Mouse (Mus musculus) embryonic fibroblast, embryonic 13.5 days (primary cell): ENCODE results near the gene Gm17359. TPM values are rescaled to one million over a fixed set of nuclear protein-coding genes. Genes with fewer than 3 reads are reported as not detected.
A peak's percentile ranks its signal among the peaks of the same experiment; 100 is the strongest.

ENCODE experiments used
- H3K27ac ChIP-seq: 2 replicates; pipeline ENCODE4 v1.5.1; 2012; ENCODE audit warnings: low read length, control low read depth, inconsistent platforms; ENCODE audit not compliant: insufficient read depth
- H3K4me1 ChIP-seq: 2 replicates; pipeline ENCODE4 v1.6.1; 2011; ENCODE audit warnings: low read length; ENCODE audit not compliant: control insufficient read depth, insufficient read depth
- H3K4me3 ChIP-seq: 2 replicates; pipeline ENCODE4 v1.5.1; 2011; ENCODE audit warnings: mild to moderate bottlenecking, control low read depth, low read length; ENCODE audit not compliant: insufficient read depth
- CTCF ChIP-seq: IDR thresholded peaks from 2 replicates; pipeline ENCODE4 v1.5.1; 2011; ENCODE audit warnings: mild to moderate bottlenecking, control low read depth, low read length, moderate library complexity, borderline replicate concordance; ENCODE audit not compliant: insufficient read depth
- POLR2A ChIP-seq: IDR thresholded peaks from 2 replicates; pipeline ENCODE4 v1.6.1; 2011; ENCODE audit warnings: low read depth, mild to moderate bottlenecking, control low read depth, low read length, moderate library complexity
- polyA plus RNA-seq: library from polyadenylated mRNA; stranded (reverse); fragments of >200 nt; gene quantifications from 2 replicates; pipeline ENCODE4 v1.2.4, GENCODE M21; 2011; ENCODE audit warnings: low read depth; ENCODE audit not compliant: missing spikeins, insufficient read length

The Gm17359 gene
- polyA plus RNA-seq, 1 experiment = not detected

- H3K4me3 ChIP-seq = no peak overlapping the region
- TF ChIP-seq POLR2A = no peak
- no peak for TF ChIP-seq CTCF
Measured at GRCm38 (mm10) chr3:79342961-79343735, 6.7 kb downstream of the Gm17359 start.

DNA sequence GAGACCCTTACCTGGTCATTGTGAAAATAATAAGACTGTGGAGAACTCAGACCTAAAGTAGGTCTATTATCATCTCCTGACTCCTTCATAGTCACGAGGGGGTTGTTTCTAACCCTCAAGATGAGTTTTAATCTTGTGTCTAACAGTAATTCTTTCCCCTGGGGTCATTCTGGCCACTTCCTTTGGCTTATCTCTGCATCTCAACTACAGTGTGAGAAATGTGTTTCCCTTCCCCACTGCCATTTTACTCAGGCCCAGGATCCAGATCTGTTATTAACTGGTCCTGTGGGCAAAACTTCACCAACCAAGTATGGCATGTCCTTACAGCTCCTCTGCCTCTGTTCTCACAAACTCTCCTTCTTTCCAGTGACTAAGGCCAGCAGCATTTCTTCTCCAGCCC lies 12.8 kb downstream of the Gm17359 start:
- TF ChIP-seq CTCF (no peak), POLR2A (no peak)
- no peaks in the 10 kb centered on the region for H3K4me1 ChIP-seq
- no peak overlapping the region for H3K27ac ChIP-seq
- no peak overlapping the region for H3K4me3 ChIP-seq

More at GRCm38 (mm10) chr3:79342961-79343735, 6.7 kb downstream of the Gm17359 start:
- no peak overlapping the region for H3K27ac ChIP-seq
- no peaks in the 10 kb centered on the region for H3K4me1 ChIP-seq

DNA sequence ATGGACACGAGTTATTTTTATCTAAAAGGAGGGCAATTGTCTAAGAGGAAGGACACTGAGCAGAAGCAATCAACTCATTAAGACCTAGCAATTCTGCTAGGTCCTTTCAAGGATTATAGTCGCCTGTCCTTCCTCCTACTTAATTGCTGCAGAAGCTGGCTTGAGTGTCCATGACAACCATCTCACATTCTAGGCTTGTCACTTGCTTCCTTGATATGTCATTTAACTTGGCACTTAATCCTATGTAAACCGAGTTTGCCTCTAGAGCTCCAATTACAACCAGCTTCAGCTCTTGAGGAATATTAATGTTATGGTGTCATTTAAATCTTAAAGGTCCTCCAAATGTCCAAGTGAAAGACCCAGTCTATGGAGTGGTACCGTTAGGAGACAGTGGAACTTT lies 22.3 kb downstream of the Gm17359 start:
- 0 out of 2 replicates have a peak, but pooled peaks cover 11% of the 10 kb centered on the region for H3K4me1 ChIP-seq
- no peak overlapping the region for H3K27ac ChIP-seq
- TF ChIP-seq POLR2A (no peak), CTCF (no peak)
- no peak overlapping the region for H3K4me3 ChIP-seq

GRCm38 (mm10) chr3:79360317-79361101 lies 24.0 kb downstream of the Gm17359 start:
- H3K4me1 ChIP-seq = 0 out of 2 replicates have a peak, but pooled peaks cover 11% of the 10 kb centered on the region
- H3K27ac ChIP-seq = peak overlapping the region; percentile 25
- H3K4me3 ChIP-seq = no peak overlapping the region
- no peak for TF ChIP-seq POLR2A
- TF ChIP-seq CTCF = no peak

GRCm38 (mm10) chr3:79366098-79366497 lies 29.6 kb downstream of the Gm17359 start:
- Histone ChIP-seq H3K27ac (no peak overlapping the region), H3K4me1 (no peaks in the 10 kb centered on the region), H3K4me3 (no peak overlapping the region)
- no peak for TF ChIP-seq CTCF
- TF ChIP-seq POLR2A = no peak

DNA sequence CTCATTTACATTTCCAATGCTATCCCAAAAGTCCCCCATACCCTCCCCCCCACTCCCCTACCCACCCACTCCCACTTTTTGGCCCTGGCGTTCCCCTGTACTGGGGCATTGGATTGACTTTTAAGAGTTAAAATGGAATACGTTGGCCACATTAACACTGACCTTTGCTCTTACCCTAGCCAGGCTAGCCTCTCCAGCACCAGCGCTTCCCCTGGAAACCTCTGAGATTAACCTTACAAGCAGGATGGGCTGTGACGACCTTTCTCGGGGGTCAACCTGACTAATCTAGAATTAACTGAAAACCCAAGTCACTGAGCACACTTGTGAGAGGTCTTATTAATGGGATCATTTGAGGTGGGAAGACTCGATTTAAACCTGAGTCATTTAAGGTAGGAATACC lies 31.8 kb downstream of the Gm17359 start:
- no peak for TF ChIP-seq CTCF
- Histone ChIP-seq H3K4me3 (no peak overlapping the region), H3K27ac (no peak overlapping the region), H3K4me1 (no peaks in the 10 kb centered on the region)

- no peaks in the 10 kb centered on the region for H3K4me1 ChIP-seq
- no peak for TF ChIP-seq POLR2A
- TF ChIP-seq CTCF = no peak
- no peak overlapping the region for H3K27ac ChIP-seq
- no peak overlapping the region for H3K4me3 ChIP-seq
Measured at GRCm38 (mm10) chr3:79370385-79370929, 34.0 kb downstream of the Gm17359 start.

- H3K4me1 ChIP-seq = no peaks in the 10 kb centered on the region
- TF ChIP-seq POLR2A = no peak
- no peak for TF ChIP-seq CTCF
- no peak overlapping the region for H3K27ac ChIP-seq
- no peak overlapping the region for H3K4me3 ChIP-seq
Measured at GRCm38 (mm10) chr3:79371506-79372195, 35.2 kb downstream of the Gm17359 start.

DNA sequence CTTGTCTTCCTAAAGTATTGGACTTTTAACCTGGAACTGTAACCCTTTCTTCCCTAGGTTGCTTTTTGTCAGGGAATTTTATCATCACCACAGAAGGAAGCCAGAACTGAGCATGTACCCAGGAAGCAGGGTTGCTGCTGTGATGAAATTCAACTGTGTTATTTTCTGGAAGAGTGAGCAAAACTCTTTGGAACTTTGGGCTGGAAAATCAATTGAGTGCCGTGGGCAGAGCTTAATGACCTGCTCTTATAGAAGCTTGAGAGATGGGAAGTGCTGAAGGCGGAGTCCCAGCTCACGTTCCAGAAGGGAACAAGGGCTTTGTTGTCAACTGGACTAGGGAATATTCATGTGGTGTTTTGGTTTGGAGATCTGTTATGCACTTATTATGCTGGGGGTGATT lies 37.5 kb downstream of the Gm17359 start:
- TF ChIP-seq POLR2A = no peak
- TF ChIP-seq CTCF = no peak
- no peak overlapping the region for H3K27ac ChIP-seq

More for the DNA sequence above, 37.5 kb downstream of the Gm17359 start:
- H3K4me3 ChIP-seq = no peak overlapping the region
- H3K4me1 ChIP-seq = no peaks in the 10 kb centered on the region
